Mouse (Mus musculus) CH12.LX (cell line): Measurements from ENCODE around the gene Lipt2. TPM values are rescaled to one million over a fixed set of nuclear protein-coding genes. Genes with fewer than 3 reads are reported as not detected.

Source experiments
- DNase-seq: peaks from one replicate; pipeline ENCODE4 v3.0.0-alpha.2; 2013; ENCODE audit errors: extremely low read depth
- H3K27ac ChIP-seq: 2 replicates; pipeline ENCODE4 v1.5.1; 2012; ENCODE audit warnings: low read depth, mild to moderate bottlenecking, control low read depth, moderate library complexity; ENCODE audit not compliant: insufficient read depth
- H3K27me3 ChIP-seq: replicated peaks from 2 replicates; pipeline ENCODE3; 2012; ENCODE audit warnings: inconsistent platforms
- H3K36me3 ChIP-seq, 2 experiments: replicated peaks in 1 of 2; 2 replicates each; pipeline versions ENCODE3 to v1.6.1; 2012; ENCODE audit warnings: inconsistent platforms in 1 of 2, low read length in 1 of 2, mild to moderate bottlenecking in 1 of 2, mixed read lengths in 1 of 2, moderate library complexity in 1 of 2; ENCODE audit not compliant: control insufficient read depth in 1 of 2, insufficient read depth in 1 of 2
- H3K4me1 ChIP-seq, 2 experiments: 2 replicates each; pipeline ENCODE4 v1.6.1; 2012; ENCODE audit warnings: inconsistent platforms in 1 of 2, moderate library complexity in 1 of 2; ENCODE audit not compliant: insufficient read depth in 2 of 2, control insufficient read depth in 1 of 2
- H3K4me2 ChIP-seq: 2 replicates; pipeline ENCODE4 v1.6.1; 2012; ENCODE audit warnings: low read depth, mild to moderate bottlenecking, control low read depth; ENCODE audit not compliant: poor library complexity, insufficient read depth, severe bottlenecking
- H3K4me3 ChIP-seq, 3 experiments: fragments of 150-350 bp in 1 of 3; sonication (generic) in 1 of 3; replicated peaks in 1 of 3; 2 replicates each; pipeline versions ENCODE3 to v1.5.1; 2011 to 2012; ENCODE audit warnings: low read depth in 2 of 3, low read length in 2 of 3, mild to moderate bottlenecking in 2 of 3, moderate library complexity in 2 of 3, control low read depth in 1 of 3, improper control_type of control experiment in 1 of 3, inconsistent platforms in 1 of 3, mixed read lengths in 1 of 3; ENCODE audit not compliant: poor library complexity in 1 of 3
- H3K79me2 ChIP-seq: replicated peaks from 2 replicates; pipeline ENCODE4 v1.6.1; 2012; ENCODE audit warnings: mild to moderate bottlenecking, moderate library complexity; ENCODE audit not compliant: control insufficient read depth, poor library complexity, insufficient read depth, severe bottlenecking; ENCODE audit errors: extremely low read depth
- H3K9ac ChIP-seq: 2 replicates; pipeline ENCODE4 v1.6.1; 2012; ENCODE audit warnings: low read depth, mild to moderate bottlenecking, control low read depth, moderate library complexity; ENCODE audit not compliant: insufficient read depth
- H3K9me3 ChIP-seq: replicated peaks from 2 replicates; pipeline ENCODE3; 2012; ENCODE audit warnings: low read length, inconsistent platforms, mixed read lengths
- BHLHE40 ChIP-seq: IDR thresholded peaks from 2 replicates; pipeline ENCODE4 v1.6.1; 2011; ENCODE audit warnings: mild to moderate bottlenecking, low read depth, low read length, improper control_type of control experiment
- CHD1 ChIP-seq: IDR thresholded peaks from 2 replicates; pipeline ENCODE4 v1.6.1; 2012; ENCODE audit warnings: low read depth, low read length, improper control_type of control experiment, inconsistent platforms
- CTCF ChIP-seq, 2 experiments: IDR thresholded peaks in 1 of 2; conservative IDR thresholded peaks in 1 of 2; 2 replicates each; pipeline ENCODE4 v1.5.1; 2011 to 2012; ENCODE audit warnings: low read depth in 2 of 2, low read length in 2 of 2, improper control_type of control experiment in 1 of 2, inconsistent platforms in 1 of 2, mild to moderate bottlenecking in 1 of 2, moderate library complexity in 1 of 2
- ELF1 ChIP-seq: IDR thresholded peaks from 2 replicates; pipeline ENCODE4 v1.6.1; 2014; ENCODE audit warnings: low read depth, mild to moderate bottlenecking, inconsistent platforms, low read length, improper control_type of control experiment
- EP300 ChIP-seq: IDR thresholded peaks from 2 replicates; pipeline ENCODE4 v1.6.1; 2011; ENCODE audit warnings: low read length, improper control_type of control experiment
- ETS1 ChIP-seq: conservative IDR thresholded peaks from 2 replicates; pipeline ENCODE4 v1.6.1; 2012; ENCODE audit warnings: low read depth, mild to moderate bottlenecking, inconsistent platforms, low read length, improper control_type of control experiment, moderate library complexity
- IRF4 ChIP-seq: IDR thresholded peaks from 2 replicates; pipeline ENCODE4 v1.6.1; 2014; ENCODE audit warnings: low read depth, mild to moderate bottlenecking, inconsistent platforms, low read length, improper control_type of control experiment
- MAFK ChIP-seq: IDR thresholded peaks from 2 replicates; pipeline ENCODE4 v1.6.1; 2011; ENCODE audit warnings: low read length, improper control_type of control experiment; ENCODE audit not compliant: insufficient replicate concordance
- MEF2A ChIP-seq: IDR thresholded peaks from 2 replicates; pipeline ENCODE4 v1.6.1; 2014; ENCODE audit warnings: low read depth, mild to moderate bottlenecking, inconsistent platforms, low read length, improper control_type of control experiment, borderline replicate concordance
- MXI1 ChIP-seq: IDR thresholded peaks from 2 replicates; pipeline ENCODE4 v1.6.1; 2011; ENCODE audit warnings: mild to moderate bottlenecking, low read depth, low read length, improper control_type of control experiment
- NELFE ChIP-seq: IDR thresholded peaks from 2 replicates; pipeline ENCODE4 v1.6.1; 2011; ENCODE audit warnings: low read depth, low read length, improper control_type of control experiment
- POLR2A ChIP-seq: IDR thresholded peaks from 2 replicates; pipeline ENCODE4 v1.6.1; 2011; ENCODE audit warnings: low read depth, mild to moderate bottlenecking, improper control_type of control experiment, low read length
- TBP ChIP-seq: conservative IDR thresholded peaks from 2 replicates; pipeline ENCODE4 v1.6.1; 2011; ENCODE audit warnings: low read depth, low read length, improper control_type of control experiment
- TCF12 ChIP-seq: IDR thresholded peaks from 2 replicates; pipeline ENCODE4 v1.6.1; 2014; ENCODE audit warnings: low read depth, mild to moderate bottlenecking, inconsistent platforms, low read length, improper control_type of control experiment
- UBTF ChIP-seq: IDR thresholded peaks from 2 replicates; pipeline ENCODE4 v1.6.1; 2012; ENCODE audit warnings: low read depth, mild to moderate bottlenecking, inconsistent platforms, low read length, improper control_type of control experiment, moderate library complexity
- ZMIZ1 ChIP-seq: IDR thresholded peaks from 2 replicates; pipeline ENCODE4 v1.6.1; 2012; ENCODE audit warnings: low read depth, mild to moderate bottlenecking, inconsistent platforms, low read length, improper control_type of control experiment
- ZNF384 ChIP-seq: IDR thresholded peaks from 2 replicates; pipeline ENCODE4 v1.6.1; 2012; ENCODE audit warnings: low read depth, low read length, improper control_type of control experiment, inconsistent platforms
- dilution Hi-C: fragments of 300-500 bp; cut with MboI; formaldehyde crosslinking; loops from 2 replicates; pipeline ENCODE4 v1.14.3; 2020; ENCODE audit warnings: low sequenced_read_pairs; ENCODE audit not compliant: extremely low pct_unique_long_range_greater_than_20kb, extremely low pct_ligation_motif_present
- in situ Hi-C: fragments of 300-500 bp; cut with MboI; formaldehyde crosslinking; loops from 3 replicates; pipeline ENCODE4 v1.14.3; 2019; ENCODE audit warnings: low sequenced_read_pairs, low pct_ligation_motif_present, low pct_unique_long_range_greater_than_20kb, mixed read lengths
- polyA plus RNA-seq: library from polyadenylated mRNA; unstranded; fragments of >175 nt; gene quantifications from 2 replicates; pipeline ENCODE4 v1.2.1, GENCODE M21; 2012; ENCODE audit warnings: low read depth; ENCODE audit not compliant: insufficient read length
- total RNA-seq, 2 experiments: library from RNA; depleted of rRNA; stranded (reverse); fragments of 300-350 nt in 1 of 2; fragments of >200 nt in 1 of 2; gene quantifications; 2 replicates each; pipeline ENCODE4 v1.2.3; 2012 to 2014

The Lipt2 gene
- total and polyA plus RNA-seq, 3 experiments = 5.3 to 15.4 (median 10.3) TPM

GRCm38 (mm10) chr7:100114279-100114678 is 44.8 kb upstream of the Lipt2 start:
- Histone ChIP-seq H3K27me3 (no peaks in the 10 kb centered on the region), H3K27ac (peak overlapping the region; percentile 79; the same call in 1 of the 2 replicates), H3K79me2 (peaks cover 14% of the 10 kb centered on the region), H3K9ac (no peak overlapping the region; the same call in 1 of the 2 replicates), H3K9me3 (no peaks in the 10 kb centered on the region), H3K4me2 (peak overlapping the region; percentile 51; the same call in 1 of the 2 replicates), H3K4me3 (no peak overlapping the region), H3K36me3 (peaks cover 42 to 82% of the 10 kb centered on the region in 2 experiments), H3K4me1 (peaks cover 10 to 74% of the 10 kb centered on the region in 2 experiments)
- in situ Hi-C loops = no loop called here
- TF ChIP-seq MEF2A (peak; percentile 80), TCF12 (0 out of 2 replicates have a peak, but pooled peaks have one; percentile 49), BHLHE40 (peak; percentile 40), MAFK (no peak), ETS1 (peak; percentile 78), IRF4 (peak; percentile 52; the same call in 1 of the 2 replicates), MXI1 (no peak)
- peak; percentile 81 for DNase-seq
- dilution Hi-C loops = no loop called here

DNA sequence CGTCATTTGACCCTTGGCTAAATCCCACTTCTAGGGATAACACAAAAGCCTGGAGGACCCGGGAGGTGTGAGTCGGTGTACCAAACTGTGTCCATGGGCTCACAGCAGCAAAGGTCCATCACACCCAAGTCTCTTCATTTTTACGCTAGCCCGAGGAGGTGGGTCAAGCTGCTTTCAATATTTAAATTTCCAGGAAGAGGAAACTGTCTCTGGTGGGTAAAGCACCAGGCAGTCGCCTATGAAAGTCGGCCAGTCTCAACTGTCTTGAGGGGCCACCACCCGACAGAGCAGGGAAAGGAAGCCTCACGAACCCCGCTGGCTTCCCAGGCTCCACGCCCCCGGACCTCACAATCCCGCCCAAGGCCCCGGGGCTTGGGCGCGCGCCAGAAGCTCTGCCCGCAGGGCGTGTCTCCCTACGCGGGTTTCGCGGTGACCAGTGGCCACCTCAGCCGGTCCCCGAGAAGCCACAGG is 38.3 kb upstream of the Lipt2 start:
- H3K79me2 ChIP-seq = peaks cover 30% of the 10 kb centered on the region
- peak; percentile 60; the same call in 1 of the 2 replicates for TF ChIP-seq ZMIZ1
- peak; percentile 37; the same call in 1 of the 2 replicates for TF ChIP-seq CHD1
- TF ChIP-seq ZNF384 = no peak
- TF ChIP-seq POLR2A = peak; percentile 75
- 0 out of 2 replicates have a peak, but pooled peaks have one; percentile 25 for TF ChIP-seq UBTF
- peak; percentile 86 for TF ChIP-seq ELF1
- no peak for TF ChIP-seq MAFK
- TF ChIP-seq EP300 = 0 out of 2 replicates have a peak, but pooled peaks have one; percentile 27
- no peak for TF ChIP-seq CTCF (conservative IDR thresholded peaks at IDR 0.05 in 1 of 2, IDR thresholded peaks at IDR 0.05 in 1 of 2; ENCODE audit: low read depth in 2 of 2, low read length in 2 of 2)
- TF ChIP-seq NELFE = peak; percentile 70; the same call in 1 of the 2 replicates
- peak; percentile 87 for TF ChIP-seq TBP
- DNase-seq = peak; percentile 63
- H3K27ac ChIP-seq = peak overlapping the region; percentile 92
- H3K4me3 ChIP-seq = peak overlapping the region; percentile 85 to 88 (median 87)
- no peaks in the 10 kb centered on the region for H3K27me3 ChIP-seq
- peaks cover 8% of the 10 kb centered on the region for H3K9me3 ChIP-seq
- peak overlapping the region; percentile 99 for H3K9ac ChIP-seq
- peaks cover 9 to 71% of the 10 kb centered on the region in 2 experiments; a peak in 3 of 4 replicates for H3K4me1 ChIP-seq
- peak overlapping the region; percentile 83 for H3K4me2 ChIP-seq
- in situ Hi-C loops (no loop called here), dilution Hi-C loops (no loop called here)
- peaks cover 16 to 35% of the 10 kb centered on the region in 2 experiments for H3K36me3 ChIP-seq
